Mouse (Mus musculus): Measurements from ENCODE around the gene Sav1.

DNA sequence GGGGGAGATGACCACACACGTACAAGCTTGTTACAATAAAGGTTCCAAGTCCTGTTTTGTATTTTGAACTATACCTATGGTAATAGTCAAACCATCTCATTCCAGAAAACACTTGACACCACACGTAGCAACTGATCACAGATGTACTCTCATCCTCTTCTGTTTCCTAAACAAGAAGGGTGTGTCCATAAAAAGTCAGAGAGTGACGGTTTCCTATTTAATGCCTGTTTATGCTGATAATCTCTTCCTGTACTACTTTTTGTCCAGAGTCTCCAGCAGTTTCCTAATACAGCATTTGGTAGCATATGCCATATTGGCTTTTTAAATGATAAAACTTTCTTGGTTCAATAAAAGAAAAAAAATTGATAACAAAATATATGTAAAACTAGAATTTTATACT, 21.2 kb downstream of the Sav1 start:
- TF ChIP-seq CTCF (IDR thresholded peaks at IDR 0.05; ENCODE audit: low read depth) (no peak), EP300 (IDR thresholded peaks at IDR 0.05; ENCODE audit: low read depth) (no peak)
